Mouse (Mus musculus) layer of hippocampus, adult 8-10 months (tissue): ENCODE data around the gene Coq7. TPM values are rescaled to one million over a fixed set of nuclear protein-coding genes. Genes with fewer than 3 reads are reported as not detected.

Experiments
- DNase-seq, 2 experiments: peaks; one replicate each; pipeline ENCODE4 v3.0.0; 2022; ENCODE audit warnings: low spot score in 2 of 2
- total RNA-seq, 4 experiments: library from RNA; stranded (reverse); gene quantifications; 2 replicates each; pipeline ENCODE4 v1.2.4; 2022

The Coq7 gene
- total RNA-seq, 4 experiments from 2014 or later = 29.6 to 40.5 (median 37.4) TPM

DNA sequence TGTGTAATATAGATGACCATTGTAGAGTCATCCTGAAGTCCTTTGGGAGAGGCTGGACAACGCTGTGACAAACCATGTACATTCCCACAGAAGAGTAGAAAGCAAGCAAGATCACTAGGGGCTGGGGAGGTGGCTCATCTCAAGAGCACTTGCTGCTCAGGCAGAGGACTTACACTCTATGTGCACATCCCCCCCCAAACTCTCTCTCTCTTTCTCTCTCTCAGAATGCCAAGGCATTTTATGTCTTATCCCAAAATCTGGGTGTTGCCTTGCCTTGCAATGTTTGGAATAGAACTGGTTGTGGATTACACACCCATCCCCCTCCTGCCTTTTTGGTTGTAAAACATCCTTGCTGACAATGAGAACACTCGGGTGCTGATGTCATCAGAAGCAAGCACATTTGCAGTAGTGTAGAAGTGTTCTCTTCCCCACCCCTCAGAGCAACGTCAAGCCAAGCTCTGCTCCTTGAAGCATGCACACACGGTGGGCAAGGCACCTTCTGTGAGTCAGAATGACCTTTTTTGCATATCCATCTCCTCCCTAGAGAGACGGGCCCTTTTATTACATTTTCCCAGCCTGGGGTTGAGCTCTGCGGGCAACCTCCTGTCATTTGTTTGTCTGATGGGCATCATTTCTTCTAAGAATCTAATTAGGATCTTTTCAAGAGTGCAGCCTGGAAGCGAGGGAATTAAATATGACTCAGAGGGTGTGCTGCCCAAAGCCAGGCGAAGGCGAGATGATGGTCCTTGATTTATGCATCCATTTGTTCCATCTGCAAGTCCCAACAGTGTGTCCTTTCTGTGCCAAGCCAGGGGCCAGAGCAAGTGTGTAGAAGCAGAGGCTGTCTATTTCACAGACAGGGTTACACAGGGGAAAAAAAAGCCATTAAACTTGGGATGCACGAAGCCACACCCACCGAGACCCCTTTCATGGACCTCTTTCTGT lies 70.1 kb downstream of the Coq7 start:
- no peak for DNase-seq

DNA sequence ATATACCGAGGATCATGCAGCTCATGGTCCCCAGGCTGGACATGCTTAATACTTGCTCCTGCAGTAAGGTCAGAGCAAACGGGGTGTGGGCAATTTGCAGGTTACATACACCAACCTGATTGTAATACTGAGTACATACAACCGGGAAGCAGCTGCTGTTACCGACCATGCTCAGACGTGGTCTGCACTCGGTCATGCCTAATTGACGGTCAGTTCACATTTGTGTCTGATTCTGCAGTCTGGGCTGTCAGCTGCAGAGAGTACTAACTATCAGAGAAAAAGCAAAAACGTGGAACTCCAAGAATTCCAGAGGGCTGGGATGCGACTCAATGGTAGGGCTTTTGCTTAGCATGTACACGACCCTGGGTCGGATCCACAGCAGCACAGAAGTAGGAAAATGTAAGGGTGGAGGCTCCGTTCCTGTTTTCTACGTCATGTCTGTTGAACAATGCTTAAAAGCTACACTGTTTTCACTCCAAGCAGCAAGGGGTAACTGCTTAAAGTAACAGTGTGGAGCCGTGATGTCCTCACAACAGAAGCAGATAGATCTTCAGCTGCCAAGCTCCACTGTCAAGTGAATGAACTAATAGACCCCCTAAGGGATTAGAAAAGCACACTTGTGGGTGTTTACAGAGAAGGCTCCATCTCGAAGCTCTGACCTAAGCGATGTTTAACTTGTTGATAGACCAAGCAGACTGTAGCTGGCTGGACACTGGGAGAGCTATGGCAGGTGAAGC lies 71.6 kb downstream of the Coq7 start:
- DNase-seq = no peak

Other genes starting within 250 kb of the Coq7 start
- 10 to 100 TPM; 61.5 to 90.0 (median 76.4) TPM for gene Syt17, start 85.1 kb downstream of the Coq7 start, total RNA-seq
- gene Itpripl2, start 41.4 kb downstream of the Coq7 start, total RNA-seq = 1 to 10 TPM; 3.4 to 7.7 (median 4.9) TPM
- gene Tmc7, start 51.4 kb upstream of the Coq7 start, total RNA-seq = 10 to 100 TPM; 15.9 to 18.6 (median 18.0) TPM
- gene Tmc5, start 63.9 kb upstream of the Coq7 start, total RNA-seq = under 1 TPM; 0.25 to 0.94 (median 0.49) TPM
- 100 to 1,000 TPM; 199 to 203 (median 202) TPM for gene Gde1, start 172.4 kb upstream of the Coq7 start, total RNA-seq
- 10 to 100 TPM; 44.1 to 54.8 (median 47.9) TPM for gene Ccp110, start 179.2 kb upstream of the Coq7 start, total RNA-seq
- gene Vps35l, start 206.9 kb upstream of the Coq7 start, total RNA-seq = 10 to 100 TPM; 61.8 to 73.0 (median 69.1) TPM